ENCODE assay signal across 8 mouse cellular contexts in genomic region chr17:43265178-43265837, GRCm38 (mm10). TPM values are rescaled to one million over a fixed set of nuclear protein-coding genes. Genes with fewer than 3 reads are reported as not detected.
DNase-seq lines count a peak whose midpoint lies in the region; ATAC-seq and TF ChIP-seq lines count a peak whose summit lies in the region.

No protein-coding gene starts in this region.

- H3K4me3 ChIP-seq in gastrocnemius, adult 2 months, result peak overlapping the region; percentile 52
- H3K4me3 ChIP-seq in intestine, embryonic 15.5 days (replicated peaks), result no peak overlapping the region
- no peak overlapping the region for H3K4me3 ChIP-seq in midbrain, embryonic 10.5 days

- no peaks in the 10 kb centered on the region; the same call in 1 of the 2 replicates for H3K4me1 ChIP-seq in intestine, embryonic 15.5 days (replicated peaks)
- no peaks in the 10 kb centered on the region for H3K4me1 ChIP-seq in midbrain, embryonic 10.5 days

- peak; percentile 92 for DNase-seq in ZHBTc4 (ENCODE audit: low read depth, low spot score)
- peak; percentile 74 to 85 for DNase-seq in cerebellum, postnatal 25 days
- DNase-seq in gastrocnemius, adult 2 months, result peak; percentile 73
- peak; percentile 78 to 79 for DNase-seq in left cerebral cortex, postnatal 25 days (ENCODE audit: low spot score in 2 of 2)
- DNase-seq in midbrain, embryonic 10.5 days (ENCODE audit: low spot score), result peak; percentile 79
- DNase-seq in right cerebral cortex, postnatal 36 days (ENCODE audit: low spot score in 2 of 2), result peak; percentile 40 to 54
- DNase-seq in urinary bladder, postnatal 4 days (ENCODE audit: low spot score in 2 of 2), result peak; percentile 38 to 74

- peak overlapping the region; percentile 46 for H3K4me2 ChIP-seq in intestine, embryonic 15.5 days (replicated peaks)

- TF ChIP-seq CTCF in gastrocnemius, adult 2 months (IDR thresholded peaks at IDR 0.05), result peak; percentile 93

- WGBS in intestine, embryonic 15.5 days, result 24% methylated on average over 26 of the region's 26 CpGs
- 26% methylated on average over 26 of the region's 26 CpGs for WGBS in midbrain, embryonic 10.5 days

- no peaks in the 10 kb centered on the region for H3K36me3 ChIP-seq in intestine, embryonic 15.5 days
- H3K36me3 ChIP-seq in midbrain, embryonic 10.5 days, result no peaks in the 10 kb centered on the region

- intact Hi-C loops in gastrocnemius, adult 2 months (cut with DNase I), result loop anchor here (1.0 to 5.0 kb wide), 2 partner anchors 193 to 342 kb away; no protein-coding TSS in a partner anchor
- intact Hi-C loops in left cerebral cortex, postnatal 25 days (cut with DNase I), result loop anchor here (1.0 kb wide), 2 partner anchors 195 to 346 kb away; no protein-coding TSS in a partner anchor

- H3K9ac ChIP-seq in intestine, embryonic 15.5 days, result no peak overlapping the region

- H3K27me3 ChIP-seq in intestine, embryonic 15.5 days (replicated peaks), result no peaks in the 10 kb centered on the region
- H3K27me3 ChIP-seq in midbrain, embryonic 10.5 days (ENCODE audit: low read depth, poor library complexity, severe bottlenecking), result no peaks in the 10 kb centered on the region

- H3K27ac ChIP-seq in gastrocnemius, adult 2 months, result 0 out of 2 replicates have a peak overlapping the region, but pooled peaks have one; percentile 12
- no peak overlapping the region for H3K27ac ChIP-seq in intestine, embryonic 15.5 days
- no peak overlapping the region for H3K27ac ChIP-seq in midbrain, embryonic 10.5 days (replicated peaks)

- no peaks in the 10 kb centered on the region; the same call in 1 of the 2 replicates for H3K9me3 ChIP-seq in intestine, embryonic 15.5 days
- H3K9me3 ChIP-seq in midbrain, embryonic 10.5 days (replicated peaks), result peaks cover 7% of the 10 kb centered on the region; the same call in 1 of the 2 replicates

- peak; percentile 87 for ATAC-seq in intestine, embryonic 15.5 days

RNA-seq across cellular contexts. Expression of gene Adgrf1, which starts 4.8 kb away (rescaled TPM):
- total RNA-seq in gastrocnemius, adult 2 months (2021), result not detected
- polyA plus RNA-seq in intestine, embryonic 15.5 days (2015; fragmentation: Nextera tagmentation; extraction: Ambion mirVana), result 0.15 and 0.19 TPM in 2 replicates
- not detected for total RNA-seq in left cerebral cortex, postnatal 25 days (2021)
- not detected in 2 replicates for polyA plus RNA-seq in midbrain, embryonic 10.5 days (2016; fragmentation: Nextera tagmentation; extraction: Ambion mirVana)
